Mouse (Mus musculus) testis, postnatal 14 days (tissue): Measurements from ENCODE around the gene Cpm.

Experiments used
- DNase-seq: peaks from one replicate; pipeline ENCODE4 v3.0.0; 2021; ENCODE audit warnings: low spot score

The Cpm gene

DNA sequence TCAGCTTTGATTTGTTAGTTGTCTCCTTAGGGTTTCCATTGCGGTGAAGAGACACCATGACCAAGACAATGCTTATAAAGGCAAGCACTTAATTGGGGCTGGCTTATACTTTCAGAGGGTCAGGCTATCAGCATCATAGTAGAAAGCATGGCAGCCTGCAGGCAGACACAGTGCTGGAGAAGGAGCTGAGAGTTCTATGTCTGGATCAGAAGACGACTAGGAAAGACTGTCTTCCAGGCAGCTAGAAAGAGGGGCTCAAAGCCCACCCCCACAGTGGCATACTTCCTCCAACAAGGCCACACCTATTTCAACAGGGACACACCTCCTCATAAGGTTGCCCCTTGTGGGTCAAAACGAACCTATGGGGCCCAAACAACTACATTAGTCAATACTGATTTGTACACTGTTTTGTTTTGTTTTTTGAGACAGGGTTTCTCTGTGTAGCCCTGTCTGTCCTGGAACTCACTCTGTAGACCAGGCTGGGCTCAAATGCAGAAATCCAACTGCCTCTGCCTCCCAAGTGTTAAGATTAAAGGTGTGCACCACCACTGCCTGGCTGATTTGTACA is 8.3 kb upstream of the Cpm start:
- DNase-seq: no peak

DNA sequence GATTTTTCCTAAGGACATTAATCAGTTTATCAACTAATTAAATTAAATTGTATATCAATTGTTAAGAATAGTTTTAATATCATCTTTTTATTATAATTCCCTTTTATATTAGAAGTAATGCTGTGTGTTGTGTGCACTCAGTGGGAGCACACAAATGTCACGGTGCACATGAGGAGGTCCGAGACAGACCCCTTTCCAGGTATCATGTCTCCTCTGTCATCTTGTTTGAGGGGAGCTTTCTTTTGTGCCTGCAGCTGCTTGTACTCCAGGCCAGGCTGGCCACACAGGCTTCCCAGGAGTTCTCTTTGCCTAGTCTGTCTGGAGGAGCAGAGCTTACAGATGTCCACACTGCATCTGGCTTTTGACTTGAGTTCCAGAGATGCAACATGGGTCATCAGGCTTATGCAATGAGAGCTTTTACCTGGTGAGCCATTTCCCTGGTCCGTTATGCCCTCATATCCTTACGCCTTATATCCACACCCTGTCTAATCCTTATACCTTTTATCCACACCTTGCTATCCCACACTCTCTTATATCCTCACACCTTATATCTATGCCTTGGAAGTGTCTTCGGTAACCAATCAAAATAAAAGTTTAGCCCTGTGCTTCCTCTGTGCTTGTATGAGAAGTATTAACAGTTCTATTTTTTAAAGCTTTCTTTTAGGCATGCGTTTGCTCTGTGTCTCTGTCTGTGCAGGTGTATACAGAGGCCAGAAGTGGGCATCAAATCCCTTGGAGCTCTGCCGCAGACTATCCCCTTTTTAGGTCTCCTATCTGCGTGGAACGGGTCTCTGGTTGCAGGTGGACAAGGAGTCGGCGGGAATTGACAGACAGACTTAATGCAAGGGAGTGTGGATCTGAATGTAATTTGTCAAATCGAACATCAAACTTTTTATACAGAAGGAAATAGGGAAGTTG is 7.4 kb upstream of the Cpm start:
- no peak for DNase-seq

DNA sequence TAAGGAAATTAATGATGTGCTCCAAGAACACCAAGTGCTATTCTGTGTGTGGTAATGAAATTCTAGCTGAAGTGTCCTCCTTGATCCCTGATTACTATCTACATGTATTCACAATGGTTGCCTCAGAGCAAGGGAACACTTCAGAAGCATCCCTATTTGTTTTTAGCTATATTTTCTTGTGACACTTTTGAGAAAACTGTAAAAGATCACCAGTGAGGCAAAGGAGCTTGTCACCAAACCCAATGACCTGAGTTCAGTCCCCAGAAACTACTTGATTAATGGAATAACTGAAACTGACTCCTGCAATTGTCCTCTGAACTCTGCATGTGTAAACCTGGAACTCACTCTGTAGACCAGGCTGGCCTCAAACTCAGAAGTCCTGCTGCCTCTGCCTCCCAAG is 5.9 kb upstream of the Cpm start:
- no peak for DNase-seq

DNA sequence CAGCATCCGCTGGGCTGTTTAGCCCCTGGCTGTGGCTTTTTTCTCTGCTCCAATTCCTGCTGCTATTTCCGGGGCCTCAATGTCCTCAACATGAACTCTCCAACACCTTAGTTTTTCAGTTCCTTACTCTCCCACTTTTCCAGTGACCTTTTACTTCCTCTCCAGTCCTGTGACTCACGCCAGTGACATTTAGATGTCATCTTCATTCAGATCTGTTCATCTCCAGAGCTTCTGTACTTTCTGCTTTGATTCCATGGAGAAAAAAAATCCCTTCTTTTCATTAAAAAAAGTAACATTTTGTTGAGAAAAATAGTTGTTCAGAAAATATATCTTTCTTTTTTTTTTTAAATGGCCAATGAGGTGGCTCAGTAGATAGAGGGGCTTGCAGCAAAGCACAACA is 5.1 kb upstream of the Cpm start:
- DNase-seq: no peak

DNA sequence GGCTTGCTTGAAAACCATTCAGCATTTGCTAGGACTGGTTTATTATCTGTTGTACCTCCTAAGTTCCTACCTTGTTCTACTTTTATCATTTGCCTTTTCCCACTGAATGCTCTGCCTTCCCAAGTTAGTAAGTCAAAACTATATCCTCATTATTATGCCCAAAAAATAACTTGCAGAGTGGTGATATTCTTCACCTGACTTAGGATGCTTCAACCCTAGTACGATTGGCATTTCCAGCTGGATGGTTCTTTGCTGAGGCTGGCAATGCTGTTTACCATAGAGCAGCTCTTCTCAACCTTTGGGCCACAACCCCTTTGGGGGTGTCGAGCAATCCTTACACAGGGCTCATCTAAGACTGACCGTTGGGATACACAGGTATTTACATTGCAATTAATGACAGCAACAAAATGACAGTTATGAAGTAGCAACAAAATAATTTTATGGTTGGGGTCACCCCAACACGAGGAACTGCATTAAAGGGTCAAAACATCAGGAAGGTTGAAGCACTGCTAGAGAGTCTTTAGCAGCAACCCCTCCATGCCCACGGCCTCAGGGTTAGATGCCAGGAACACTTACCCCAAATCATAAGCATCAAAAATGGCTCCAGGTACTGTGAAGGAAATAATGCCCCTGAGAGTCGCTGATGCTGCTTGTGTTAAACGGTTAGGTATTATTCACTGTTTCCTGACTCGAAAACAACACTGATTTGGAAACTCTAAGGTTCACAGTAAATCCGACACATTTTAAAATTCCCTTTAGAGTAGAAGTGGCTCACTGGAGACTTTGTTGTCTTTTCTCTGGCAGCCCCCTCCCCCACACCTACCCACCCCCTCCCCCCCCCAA is 4.4 kb upstream of the Cpm start:
- no peak for DNase-seq

DNA sequence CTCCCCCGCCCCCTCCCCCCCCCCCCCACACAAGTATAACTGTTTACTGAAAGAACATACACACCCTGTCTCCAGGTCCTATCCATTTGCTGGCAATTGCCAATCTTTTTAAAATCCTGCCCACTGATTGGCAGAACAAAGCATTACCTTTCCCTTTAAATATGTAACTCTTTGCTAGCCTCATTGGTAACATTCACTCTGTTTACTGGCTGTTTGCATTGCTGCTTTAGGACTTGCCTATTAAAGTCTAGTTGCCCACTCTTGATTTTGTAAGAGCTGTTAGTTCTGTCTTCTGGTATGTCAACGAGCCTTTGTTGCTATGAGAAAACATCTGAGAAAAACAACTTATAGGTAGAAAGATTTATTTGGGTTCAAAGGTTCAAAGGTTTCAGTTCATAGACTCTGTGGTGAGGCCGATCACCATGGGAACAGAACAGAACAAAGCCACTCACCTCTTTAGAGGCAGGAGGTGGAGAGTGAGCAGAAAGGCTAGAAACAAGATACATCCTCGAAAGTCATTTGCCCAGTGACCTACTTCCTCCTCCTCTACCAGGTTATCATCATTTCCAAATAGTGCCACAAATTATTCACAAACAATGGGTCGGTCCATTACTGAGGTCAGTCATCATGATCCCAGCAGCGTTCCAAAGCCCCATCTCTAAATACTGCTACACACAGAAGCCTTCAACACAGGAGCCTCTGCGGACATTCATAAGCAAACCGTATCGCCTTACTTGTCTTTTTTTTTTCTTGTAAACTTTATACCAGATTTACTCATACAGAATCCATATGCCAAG is 3.6 kb upstream of the Cpm start:
- no peak for DNase-seq

DNA sequence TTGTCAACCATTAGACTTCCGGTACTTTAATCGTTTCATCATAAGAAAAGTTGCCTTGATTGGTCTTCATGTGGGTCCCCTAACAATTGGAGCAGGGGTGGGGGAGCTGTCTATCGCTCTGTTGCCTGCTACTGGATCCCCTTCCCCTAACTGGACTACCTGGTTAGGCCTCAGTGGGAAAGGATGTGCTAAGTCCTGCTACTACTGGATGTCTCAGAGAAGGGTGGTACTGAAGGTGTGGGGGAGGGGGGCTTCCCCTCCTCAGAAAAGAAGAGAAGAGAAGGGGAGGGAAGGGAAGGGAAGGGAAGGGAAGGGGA is 3.0 kb upstream of the Cpm start:
- DNase-seq: no peak

DNA sequence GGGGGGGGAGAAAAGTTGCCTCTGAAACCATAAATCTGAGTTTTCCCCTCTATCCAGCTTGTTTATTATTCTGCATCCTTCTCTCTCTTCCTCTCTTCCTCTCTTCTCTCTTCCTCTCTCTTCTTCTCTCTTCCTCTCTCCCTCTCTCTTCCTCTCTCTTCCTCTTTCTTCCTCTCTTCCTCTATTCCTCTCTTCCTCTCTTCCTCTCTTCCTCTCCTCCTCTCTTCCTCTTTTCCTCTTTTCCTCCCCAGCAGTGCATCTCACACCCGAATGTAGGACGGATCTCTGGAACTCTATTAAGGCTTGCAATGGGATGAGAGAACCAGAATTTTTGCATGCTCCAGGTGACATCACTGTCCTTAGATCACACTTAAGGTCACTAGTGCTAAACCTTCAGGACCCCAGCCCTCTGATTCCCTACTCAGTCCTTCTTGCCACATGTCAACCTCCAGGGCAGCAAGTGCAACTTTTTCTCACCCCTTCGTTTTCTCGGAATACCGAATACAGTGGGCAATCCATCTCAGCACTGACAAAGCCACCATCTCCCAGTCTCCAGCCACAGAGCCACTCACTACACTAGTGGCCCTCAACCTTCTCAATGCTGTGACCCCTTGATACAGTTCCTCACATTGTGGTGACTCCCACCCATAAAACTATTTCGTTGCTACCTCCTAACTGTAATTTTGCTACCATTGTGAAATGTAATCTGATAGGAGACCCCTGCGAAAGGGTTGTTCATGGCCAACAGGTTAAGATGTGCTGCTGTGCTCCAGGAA is 2.3 kb upstream of the Cpm start:
- DNase-seq: no peak

DNA sequence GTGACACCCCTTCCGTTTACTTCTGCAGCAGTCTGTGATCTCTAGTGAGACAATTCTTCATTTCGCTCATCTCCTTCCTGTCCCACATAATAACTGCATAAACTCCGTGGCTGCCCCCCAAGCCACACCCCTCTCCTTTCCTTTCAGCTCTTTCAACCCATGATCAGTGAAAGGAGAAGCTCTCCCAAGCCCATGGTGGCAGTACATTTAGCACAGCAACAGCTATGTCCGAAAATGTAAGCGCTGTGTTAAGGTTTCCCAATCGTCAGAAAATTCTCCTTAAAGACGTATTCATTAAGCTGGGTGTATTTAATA is 1.7 kb upstream of the Cpm start:
- no peak for DNase-seq

DNA sequence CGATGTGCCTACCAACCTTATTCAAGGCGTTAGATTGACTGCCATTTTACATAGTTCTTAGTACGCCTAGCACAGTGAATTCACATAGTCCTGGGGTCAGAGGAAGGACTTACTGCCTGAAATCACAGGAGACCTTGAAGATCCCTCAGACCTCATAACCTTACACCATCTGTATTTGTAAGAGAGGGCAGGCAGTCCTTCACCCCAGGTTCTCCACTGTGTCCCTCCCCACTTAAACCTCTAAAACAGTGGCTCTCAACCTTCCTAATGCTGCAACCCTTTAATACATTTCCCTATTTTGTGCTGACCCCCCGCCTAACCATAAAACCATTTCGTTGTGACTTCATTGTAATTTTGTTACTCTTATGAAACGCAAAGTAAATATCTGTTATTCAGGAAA is 1.4 kb upstream of the Cpm start:
- DNase-seq: no peak

DNA sequence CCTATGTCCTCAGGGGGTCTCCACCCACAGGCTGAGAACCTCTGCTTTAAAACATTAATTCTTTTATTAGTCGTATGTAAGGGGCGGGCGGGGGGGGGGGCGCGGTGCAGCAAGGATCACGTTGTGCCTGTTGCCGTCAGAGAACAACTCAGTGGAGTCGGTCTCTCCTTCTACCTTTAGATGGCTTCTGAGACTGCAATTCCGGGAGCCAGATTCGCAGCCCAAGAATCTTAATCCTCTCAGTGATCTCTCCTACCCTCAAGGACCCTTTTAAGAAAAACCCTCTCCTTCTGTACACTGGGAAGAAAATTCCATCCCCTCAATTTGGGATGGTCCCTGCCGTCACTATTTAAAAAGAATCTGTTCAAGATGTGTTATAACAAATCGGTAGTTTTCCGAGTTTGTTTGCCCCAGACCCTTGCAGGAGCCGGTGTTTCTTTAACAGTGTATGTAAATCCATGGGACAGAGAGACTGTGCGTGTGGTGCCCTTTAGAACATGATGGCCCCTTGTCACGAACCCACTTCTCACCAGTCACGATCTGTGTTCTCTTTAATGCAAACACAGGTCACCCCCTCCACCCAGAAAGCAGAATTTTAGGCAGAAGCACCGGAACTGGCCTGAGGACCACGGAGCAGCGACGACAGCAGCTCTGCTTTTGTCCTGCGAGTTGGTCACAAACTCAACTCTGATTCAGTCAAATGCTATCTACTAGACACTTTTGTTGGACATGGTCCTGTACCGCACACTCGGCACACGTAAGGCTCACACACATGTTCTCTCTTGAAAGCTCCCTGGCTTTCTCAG is 734 bp upstream of the Cpm start:
- no peak for DNase-seq

DNA sequence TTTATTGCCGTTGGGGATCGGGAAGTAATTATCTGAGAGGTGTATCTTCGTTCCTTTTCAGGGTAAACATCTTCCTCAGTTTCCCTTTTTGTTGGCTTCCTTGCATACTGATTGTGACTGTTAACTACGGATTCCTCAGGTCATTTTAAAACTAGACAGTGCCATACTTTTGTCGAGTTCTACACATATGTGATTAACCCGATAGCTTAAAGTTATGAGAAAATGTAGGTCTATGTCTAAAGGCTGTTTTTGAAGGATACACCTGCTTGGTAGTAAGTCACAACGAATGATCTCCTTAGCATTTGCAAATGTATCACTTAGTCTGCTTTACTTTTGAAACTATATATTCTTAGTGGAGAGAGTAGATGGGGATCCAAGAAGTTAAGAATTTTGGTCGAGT is 876 bp downstream of the Cpm start:
- DNase-seq: no peak

DNA sequence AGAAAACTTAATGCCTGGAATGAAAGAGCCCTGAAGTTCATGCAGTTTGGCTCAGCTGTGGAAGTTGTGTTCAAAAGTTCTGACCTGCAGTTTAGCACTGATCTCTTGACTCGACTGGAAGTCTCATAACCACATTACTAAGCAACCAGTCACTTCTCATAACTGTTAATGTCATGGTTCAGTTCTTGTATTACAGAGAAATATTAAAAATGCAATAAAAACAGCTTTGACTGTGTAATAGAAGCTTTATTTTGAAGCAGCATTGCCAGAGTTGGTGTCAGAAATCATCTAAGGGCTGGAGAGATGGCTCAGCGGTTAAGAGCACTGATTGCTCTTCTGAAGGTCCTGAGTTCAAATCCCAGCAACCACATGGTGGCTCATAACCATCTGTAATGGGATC is 1.5 kb downstream of the Cpm start:
- no peak for DNase-seq

DNA sequence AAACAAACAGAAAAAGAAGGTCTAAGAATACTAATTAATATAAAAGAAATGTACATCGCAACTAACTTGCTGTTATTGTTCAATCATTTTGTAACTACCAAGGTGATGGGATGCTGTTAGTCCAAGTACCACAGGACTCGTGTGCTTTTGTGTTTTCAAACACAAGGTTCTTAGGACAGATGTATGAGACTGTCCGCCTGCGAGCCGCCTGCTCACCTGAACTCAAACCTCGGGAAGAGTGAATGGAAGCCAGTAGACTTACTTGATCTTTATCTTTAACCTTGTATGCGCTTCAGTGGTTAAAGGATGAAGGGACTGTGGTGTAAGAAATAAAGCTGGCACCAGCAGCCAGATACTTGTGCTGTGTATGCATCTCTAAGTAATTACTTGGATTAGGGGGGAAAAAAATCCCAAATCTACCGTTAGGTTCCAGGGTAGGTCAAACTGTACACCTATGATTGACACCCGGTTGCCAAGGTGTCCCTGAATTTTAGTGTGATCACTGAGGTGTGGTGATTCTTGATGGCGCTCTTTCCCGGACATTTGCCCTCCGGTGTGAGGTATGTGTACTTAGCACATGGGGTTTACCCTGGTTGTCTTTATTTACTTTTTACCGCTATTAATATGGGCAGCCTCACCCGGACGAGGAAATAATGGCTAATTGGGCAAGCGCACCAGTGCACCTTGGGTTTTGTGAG is 2.4 kb downstream of the Cpm start:
- DNase-seq: no peak

DNA sequence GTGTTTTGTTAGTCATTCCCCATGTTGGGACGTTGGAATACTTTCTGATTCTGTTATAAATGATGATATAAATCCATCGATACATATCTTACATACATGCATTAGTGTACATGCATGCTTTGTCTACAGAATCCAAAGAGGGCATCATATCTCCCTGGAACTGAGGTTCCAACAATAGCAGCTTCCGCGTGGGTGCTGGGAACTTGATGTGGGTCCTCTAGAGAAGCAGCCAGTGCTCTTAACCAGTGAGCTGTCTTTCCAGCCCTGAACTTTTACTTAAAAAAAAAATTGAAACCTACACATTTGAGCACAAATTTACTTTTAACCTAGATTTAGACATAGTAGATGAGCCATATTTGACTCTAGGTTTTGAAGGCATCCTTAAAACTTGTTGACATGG is 3.1 kb downstream of the Cpm start:
- DNase-seq: no peak

DNA sequence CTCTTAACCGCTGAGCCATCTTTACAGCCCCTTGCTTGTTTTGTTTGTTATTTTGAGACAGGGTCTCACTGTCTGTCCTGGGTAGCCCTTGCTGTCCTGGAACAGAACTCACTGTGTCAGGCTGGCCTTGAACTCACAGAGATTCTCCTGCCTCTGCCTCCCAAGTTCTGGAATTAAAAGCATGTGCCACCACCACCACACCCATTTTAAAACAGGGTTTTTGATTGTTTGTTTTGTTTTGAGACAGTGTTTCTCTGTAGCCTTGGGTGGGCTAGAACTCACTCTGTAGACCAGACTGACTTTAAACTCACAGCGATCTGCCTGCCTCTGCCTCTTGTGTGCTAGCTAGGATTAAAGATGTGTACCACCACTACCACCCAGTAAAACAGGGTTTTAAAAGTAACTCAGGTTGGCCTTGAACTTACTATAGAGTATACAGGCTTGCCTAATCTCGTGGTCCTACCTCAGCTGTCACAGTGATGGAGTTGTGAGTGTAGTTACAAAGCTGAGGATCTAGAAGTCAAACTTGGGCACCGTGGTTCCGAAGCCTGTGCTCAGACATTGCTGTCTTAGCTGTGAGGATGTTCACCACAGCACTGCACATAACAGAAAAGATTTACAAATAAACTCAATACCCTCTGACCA is 4.4 kb downstream of the Cpm start:
- no peak for DNase-seq

DNA sequence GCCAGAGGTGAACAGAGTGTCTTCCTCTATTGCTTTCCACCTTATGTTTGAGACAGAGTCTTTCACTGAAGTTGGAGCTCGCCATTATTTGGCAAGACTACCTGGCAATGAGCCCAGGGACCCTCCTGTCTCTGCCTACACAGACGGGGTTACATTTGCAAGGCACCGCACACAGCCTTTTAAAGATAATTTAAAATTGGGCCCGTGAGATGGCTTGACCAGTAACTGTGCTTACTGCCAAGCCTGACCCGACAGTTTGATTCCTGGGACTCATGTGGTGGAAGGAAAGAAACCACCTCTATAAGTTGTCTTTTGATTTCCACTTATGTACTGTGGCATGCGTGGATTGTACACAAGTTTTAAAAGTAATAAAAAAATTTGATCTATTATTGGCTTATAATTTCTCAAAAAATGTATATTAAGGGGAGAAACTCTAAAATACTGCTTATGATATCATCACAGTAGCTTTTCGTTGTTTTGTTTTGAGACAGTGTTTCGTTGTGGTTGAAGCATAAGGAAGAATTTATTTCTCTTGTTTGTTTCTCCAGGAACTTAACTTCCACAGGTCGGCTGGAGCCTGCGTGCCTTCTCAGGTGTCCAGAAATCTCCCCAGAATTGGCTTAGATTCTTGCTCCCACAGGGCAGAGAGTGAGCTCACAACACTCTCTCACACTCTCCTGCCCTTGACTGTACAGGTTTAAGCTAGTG is 5.2 kb downstream of the Cpm start:
- no peak for DNase-seq

DNA sequence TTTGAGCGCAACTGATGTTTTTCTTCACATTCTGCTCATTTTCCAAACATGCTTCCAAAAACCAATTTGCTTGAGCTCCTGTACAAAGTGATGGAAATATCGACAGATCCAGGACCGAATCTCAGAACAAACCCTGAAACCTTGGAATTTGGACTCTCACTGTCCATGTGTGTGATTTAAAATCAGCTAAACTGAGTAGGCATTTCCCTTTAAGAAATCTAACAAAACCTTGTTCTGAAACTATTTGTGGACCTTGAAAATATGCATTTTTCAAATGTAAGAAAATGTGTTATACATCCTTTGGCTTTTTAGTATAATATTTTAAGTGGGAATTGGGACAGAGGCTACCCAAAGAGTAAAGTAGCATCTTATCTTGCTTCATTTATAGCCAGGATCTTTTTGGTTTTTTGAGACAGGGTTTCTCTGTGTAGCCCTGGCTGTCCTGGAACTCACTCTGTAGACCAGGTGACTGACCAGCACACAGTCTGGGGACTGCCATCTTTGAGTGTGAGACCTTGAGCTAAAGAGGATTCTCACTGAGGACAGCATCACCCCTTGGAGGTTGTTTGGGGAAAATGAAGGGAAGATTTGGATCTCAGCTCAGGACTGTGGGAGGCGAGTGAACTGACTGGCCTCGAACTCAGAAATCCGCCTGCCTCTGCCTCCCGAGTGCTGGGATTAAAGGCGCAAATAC is 5.9 kb downstream of the Cpm start:
- DNase-seq: no peak
